Mouse (Mus musculus): ENCODE results near the gene Myo10. TPM values are rescaled to one million over a fixed set of nuclear protein-coding genes. Genes with fewer than 3 reads are reported as not detected.
A peak's percentile ranks its signal among the peaks of the same experiment; 100 is the strongest.

Gene Myo10
- total RNA-seq, 2 experiments from 2014 or later: 71.4 to 77.1 TPM

DNA sequence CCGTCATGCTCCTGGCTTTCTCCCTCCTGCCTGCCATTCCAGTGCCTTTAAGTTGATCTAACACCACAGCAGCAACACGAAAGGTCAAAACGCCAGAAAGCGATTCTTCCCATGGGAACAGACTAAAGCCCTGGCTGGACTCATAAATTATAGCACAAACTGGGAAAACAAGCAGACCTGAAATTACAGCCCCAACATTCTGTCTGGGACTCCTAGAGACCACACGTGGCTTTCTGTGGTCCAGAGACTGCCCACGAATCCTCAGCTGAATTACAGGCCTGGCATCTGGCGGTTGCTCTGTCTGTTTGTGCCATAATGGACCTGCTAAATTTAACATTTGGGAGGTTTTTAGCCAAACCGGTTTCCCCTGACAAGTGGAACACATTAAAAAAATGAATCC is 171.8 kb downstream of the Myo10 start:
- no peak for DNase-seq (ENCODE audit: low spot score in 2 of 2)

- no peak for DNase-seq (ENCODE audit: low spot score in 2 of 2)
Measured at GRCm38 (mm10) chr15:25795496-25795895, 173.2 kb downstream of the Myo10 start.

- peak; percentile 40 to 56 for DNase-seq (ENCODE audit: low spot score in 2 of 2)
Measured at GRCm38 (mm10) chr15:25796353-25796752, 174.0 kb downstream of the Myo10 start.

DNA sequence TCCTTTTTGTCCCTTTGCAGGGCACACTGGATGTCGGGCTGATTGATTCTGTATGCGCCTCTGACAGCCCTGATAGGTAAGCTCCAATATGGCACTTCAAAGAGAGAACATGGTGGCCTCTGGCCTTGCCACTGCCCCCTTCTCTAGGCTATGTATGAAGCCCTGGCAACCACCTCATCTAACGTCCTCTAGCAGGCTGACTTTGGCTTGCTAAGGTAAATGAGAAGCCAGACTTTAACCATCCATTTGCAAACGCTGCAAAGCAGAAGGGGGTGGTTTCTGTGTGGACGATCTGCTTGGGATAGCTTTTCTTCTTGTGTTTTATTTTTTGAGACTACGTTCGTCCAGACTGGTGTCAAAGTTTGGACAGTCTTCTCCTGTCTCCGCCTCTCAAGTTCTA is 174.9 kb downstream of the Myo10 start:
- DNase-seq (ENCODE audit: low spot score in 2 of 2): no peak

DNA sequence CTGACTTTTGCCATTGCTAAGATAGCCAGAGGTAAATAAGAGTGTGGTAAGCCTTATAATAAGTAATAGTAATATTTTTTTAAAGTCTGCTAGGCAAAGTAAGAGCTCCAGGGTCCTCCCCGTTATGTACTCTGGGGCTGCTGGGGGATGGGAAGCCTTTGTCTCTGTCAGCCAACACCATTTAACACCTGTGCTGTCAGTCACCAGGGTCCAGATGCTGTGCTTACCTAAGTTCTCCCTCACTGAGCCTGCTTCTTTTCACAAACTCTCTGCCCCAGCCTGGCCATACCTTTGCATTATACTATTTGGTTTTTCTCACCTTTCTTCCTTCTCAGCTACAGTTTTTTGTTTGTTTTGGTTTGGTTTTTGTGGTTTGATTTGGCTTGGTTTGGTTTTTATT is 175.6 kb downstream of the Myo10 start:
- no peak for DNase-seq (ENCODE audit: low spot score in 2 of 2)

DNA sequence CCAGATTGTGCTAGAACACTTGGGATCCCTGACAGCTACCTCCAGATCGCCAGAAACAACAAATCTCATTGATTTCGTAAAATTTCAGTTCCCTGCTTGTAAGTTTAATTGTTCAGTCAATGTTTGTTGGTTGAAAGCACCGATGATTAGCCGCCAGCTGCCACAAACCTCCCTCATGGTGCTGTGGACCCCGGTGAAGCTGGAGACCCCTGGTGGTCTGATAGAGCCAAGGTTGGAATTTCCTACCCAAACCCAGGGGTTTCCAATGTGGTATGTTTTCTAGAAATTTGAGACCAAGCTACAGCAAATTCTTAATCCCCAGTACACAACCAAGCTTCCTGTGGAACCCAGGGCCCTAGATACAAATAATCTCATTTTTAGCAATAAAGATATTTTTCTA is 179.4 kb downstream of the Myo10 start:
- DNase-seq (ENCODE audit: low spot score in 2 of 2): no peak

DNA sequence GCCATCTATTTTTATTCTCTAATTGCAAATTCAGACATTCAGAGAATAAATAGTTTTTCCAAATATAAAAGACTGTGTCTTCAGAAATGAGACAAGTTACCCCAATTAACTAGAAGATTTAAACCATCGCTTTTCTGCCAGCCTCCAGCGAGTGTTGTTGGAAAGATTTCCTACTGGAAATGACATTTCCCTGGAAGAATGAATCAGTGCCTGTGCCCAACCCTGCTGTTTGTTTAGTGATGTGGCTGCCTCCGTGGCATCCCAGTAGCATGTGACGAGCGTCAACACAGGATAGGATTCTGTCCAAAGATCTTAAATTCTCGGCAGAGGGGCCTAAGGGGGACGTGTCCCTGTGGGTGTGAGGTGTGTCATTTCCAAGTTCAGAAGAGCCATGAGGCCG is 179.9 kb downstream of the Myo10 start:
- DNase-seq (ENCODE audit: low spot score in 2 of 2): no peak

DNA sequence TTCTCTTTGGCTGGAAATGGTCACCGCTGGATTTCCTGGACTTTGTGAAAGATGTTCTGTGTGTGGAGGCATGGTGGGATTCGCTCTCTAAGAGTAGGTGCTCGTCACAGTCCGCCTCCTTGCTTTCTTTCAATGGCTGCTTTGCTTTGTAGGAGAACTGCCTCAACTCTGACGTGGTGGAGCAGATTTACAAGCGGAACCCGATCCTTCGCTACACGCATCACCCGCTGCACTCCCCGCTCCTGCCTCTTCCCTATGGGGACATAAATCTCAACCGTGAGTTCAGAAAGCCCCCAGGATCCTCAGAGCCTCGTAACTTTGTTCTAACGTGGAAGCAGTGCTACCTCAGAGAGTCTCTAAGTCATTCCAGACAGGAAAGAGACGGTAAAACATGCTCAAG is 180.8 kb downstream of the Myo10 start:
- DNase-seq (ENCODE audit: low spot score in 2 of 2): no peak

DNA sequence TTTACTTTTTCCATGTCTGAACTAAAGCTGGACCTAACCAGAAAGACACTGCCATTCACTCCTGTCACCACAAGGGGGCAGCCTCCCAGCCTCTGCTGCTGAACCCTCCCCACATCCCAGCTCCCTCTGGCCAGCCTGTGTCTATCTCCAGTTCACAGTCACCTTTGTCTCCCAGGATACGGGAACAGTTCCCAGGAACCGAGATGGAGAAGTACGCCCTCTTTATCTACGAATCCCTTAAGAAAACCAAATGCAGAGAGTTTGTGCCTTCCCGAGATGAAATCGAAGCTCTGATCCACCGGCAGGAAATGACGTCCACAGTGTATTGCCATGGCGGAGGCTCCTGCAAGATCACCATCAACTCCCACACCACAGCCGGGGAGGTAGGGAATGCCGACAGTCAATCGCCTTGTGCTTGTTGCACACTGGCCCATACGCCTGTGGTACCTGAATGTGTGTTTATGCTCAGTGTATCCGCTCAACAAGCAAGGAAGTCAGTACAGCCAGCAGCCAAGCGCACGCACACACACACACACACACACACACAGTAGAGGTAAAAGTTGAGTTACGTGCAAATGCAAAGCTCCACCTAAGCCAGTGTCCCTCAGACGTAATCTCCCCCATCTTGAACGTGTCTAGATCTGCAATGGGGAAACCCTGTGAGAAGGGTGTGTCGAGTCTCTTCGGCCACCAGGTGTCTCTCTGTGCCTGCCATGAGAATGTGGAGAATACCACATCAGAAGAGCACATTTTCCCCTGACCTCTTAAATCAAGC is 183.2 kb downstream of the Myo10 start:
- peak; percentile 82 to 84 for DNase-seq (ENCODE audit: low spot score in 2 of 2)

- DNase-seq (ENCODE audit: low spot score in 2 of 2): no peak
Measured at GRCm38 (mm10) chr15:25806363-25806762, 184.0 kb downstream of the Myo10 start.

GRCm38 (mm10) chr15:25806878-25807277 is 184.6 kb downstream of the Myo10 start:
- DNase-seq (ENCODE audit: low spot score in 2 of 2): no peak

DNA sequence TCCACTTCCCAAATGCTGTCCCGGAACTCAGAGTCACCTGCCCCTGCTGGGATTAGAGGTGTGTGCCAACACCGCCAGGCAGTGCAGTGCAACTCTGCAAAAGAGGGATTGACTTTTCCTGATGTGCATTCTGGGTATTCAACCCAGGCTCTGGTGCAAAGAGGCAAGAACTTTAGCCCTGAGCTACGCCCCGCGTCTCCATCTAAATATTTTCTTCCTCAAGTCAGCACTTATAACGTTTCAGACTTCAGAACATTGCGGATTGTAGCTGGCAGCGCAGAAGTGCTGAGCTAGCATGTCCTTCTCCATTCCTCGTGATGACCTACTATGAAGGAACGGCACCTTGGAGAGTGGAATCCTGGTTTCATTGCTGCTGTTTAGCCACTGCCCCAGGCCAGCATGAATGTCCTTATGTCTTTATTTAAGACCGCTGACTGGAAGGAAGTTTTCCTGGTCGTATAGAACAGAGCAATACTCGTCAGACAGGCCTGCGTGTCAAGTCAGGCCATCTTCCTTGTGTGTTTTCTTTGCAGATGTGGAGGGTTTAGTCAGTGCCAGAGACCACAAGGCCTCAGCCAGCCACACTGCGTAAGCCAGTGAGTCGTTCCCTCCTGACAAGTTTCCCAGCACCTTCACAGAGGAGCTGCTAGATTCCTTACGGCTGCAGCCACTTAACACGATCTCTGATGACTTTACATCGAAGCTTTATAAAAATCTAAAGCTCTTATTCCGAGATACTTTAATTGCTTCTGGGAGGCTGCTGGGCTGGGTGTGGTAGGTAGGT is 186.5 kb downstream of the Myo10 start:
- no peak for DNase-seq (ENCODE audit: low spot score in 2 of 2)

- DNase-seq (ENCODE audit: low spot score in 2 of 2): no peak
Measured at GRCm38 (mm10) chr15:25809669-25810068, 187.3 kb downstream of the Myo10 start.

DNA sequence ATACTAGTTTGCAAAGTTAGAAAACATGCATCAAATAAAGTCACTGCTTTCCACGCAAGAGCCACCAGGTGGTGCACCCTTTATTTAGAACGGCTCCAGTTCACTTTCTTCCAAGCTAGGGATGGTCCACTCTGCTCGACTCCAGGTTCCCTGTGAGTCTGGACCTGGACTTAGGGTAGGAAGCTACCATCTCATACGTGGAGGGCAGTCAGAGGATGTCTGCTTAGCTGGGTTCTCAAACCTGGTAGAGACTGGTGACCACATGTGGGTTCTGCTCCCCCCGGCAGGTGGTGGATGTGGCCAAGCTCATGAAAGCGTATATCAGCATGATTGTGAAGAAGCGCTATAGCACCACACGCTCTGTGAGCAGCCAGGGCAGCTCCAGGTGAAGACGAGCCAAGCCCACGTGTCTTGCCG is 189.5 kb downstream of the Myo10 start:
- peak; percentile 16 to 29 for DNase-seq (ENCODE audit: low spot score in 2 of 2)

GRCm38 (mm10) chr15:25812479-25812878 is 190.2 kb downstream of the Myo10 start:
- no peak for DNase-seq (ENCODE audit: low spot score in 2 of 2)

DNA sequence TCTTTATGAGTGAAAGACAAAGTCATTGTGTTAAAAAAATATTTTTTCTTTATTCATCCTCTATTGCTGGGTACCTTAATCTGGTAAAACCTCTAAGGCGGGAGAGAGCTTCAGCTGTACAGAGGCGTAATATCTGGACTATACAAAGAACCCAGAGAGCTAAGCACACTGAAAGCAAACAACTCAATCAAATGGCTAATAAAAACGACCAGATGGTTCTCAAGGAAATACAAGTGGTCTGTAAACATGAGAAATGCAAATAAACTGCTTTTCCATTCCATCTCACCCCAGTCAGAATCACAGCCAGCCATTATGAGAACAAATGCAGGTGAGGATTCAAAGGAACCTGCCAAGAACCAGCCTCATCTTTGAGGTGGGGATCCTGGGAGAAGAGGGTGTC is 192.2 kb downstream of the Myo10 start:
- no peak for DNase-seq (ENCODE audit: low spot score in 2 of 2)

DNA sequence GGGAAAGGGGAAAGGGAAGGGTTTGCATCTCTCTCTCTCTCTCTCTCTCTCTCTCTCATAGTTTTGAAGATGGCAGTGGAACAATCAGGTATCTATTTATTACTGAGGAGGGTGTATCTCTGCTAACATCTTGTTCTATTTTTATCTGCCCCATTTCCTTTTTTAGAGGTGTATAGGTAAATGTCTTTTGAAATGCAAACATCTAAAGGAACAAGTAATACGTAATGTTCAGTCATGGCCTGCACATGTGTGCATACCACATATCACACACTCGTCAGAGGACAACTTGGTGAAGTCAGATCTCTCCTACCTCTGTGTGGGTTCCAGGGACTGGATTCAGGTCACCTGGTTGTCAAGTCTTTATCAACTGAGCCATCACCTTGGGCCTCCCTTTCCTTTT is 194.9 kb downstream of the Myo10 start:
- no peak for DNase-seq (ENCODE audit: low spot score in 2 of 2)

- no peak for DNase-seq (ENCODE audit: low spot score in 2 of 2)
Measured at GRCm38 (mm10) chr15:25821981-25822380, 199.7 kb downstream of the Myo10 start.

DNA sequence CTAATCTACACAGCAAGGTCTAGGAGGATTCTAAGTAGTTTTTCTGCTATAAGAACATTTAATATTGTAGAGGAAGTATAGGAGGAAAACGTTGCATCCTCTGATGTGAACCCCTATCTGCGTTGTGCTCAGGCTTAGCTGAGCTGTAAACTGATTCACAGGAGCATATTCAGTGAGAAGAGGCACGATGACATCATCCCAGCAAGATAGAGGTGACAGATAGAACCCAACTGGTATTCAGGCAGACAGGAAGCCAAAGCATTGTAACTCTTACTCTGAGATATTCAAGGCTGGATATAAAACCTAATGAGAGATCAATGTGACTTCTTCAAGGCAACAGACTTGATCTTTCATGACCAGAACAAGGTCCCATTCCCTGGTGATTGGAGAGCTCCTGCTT is 200.3 kb downstream of the Myo10 start:
- DNase-seq (ENCODE audit: low spot score in 2 of 2): no peak

- no peak for DNase-seq (ENCODE audit: low spot score in 2 of 2)
Measured at GRCm38 (mm10) chr15:25826531-25826961, 204.2 kb downstream of the Myo10 start.

DNA sequence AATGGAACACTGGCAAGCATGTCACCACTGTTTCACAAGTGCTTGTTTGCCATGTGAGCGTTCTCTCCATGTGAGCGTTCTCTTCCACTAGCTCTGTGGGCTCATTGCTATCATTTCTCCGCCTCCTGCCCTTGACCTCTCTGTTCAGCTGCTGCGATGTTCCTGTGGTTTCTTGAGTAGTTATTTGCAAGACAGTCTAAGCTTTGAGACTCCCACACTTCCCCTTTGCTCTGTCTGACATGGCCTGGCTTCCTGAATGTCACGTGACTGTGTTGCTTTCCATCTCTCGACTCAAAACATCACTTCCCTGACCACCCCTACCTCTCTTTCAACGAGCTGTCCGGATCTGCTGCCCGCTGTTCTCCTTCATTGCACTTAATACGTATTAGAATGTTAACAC is 206.1 kb downstream of the Myo10 start:
- DNase-seq (ENCODE audit: low spot score in 2 of 2): no peak

GRCm38 (mm10) chr15:25830426-25830825 is 208.1 kb downstream of the Myo10 start:
- no peak for DNase-seq (ENCODE audit: low spot score in 2 of 2)

- DNase-seq (ENCODE audit: low spot score in 2 of 2): no peak
Measured at GRCm38 (mm10) chr15:25834282-25834681, 212.0 kb downstream of the Myo10 start.
